Mouse (Mus musculus): ENCODE measurements around the gene Dtx3. TPM values are rescaled to one million over a fixed set of nuclear protein-coding genes. Genes with fewer than 3 reads are reported as not detected.

Gene Dtx3
- polyA plus RNA-seq, 1 experiment: 321 TPM

GRCm38 (mm10) chr10:127150471-127150872, 45.1 kb downstream of the Dtx3 start:
- no peak for TF ChIP-seq POLR2A (IDR thresholded peaks at IDR 0.05; ENCODE audit: borderline replicate concordance, insufficient read depth, low read length)
- no peak for TF ChIP-seq CTCF (IDR thresholded peaks at IDR 0.05; ENCODE audit: borderline replicate concordance, insufficient read depth, low read depth, low read length)
- no peaks in the 10 kb centered on the region for H3K27me3 ChIP-seq (ENCODE audit: control insufficient read depth, insufficient read depth, low read length)
- DNase-seq: no peak
- WGBS: 85% methylated on average over 4 of the region's 4 CpGs
- no peaks in the 10 kb centered on the region for H3K4me1 ChIP-seq (ENCODE audit: control insufficient read depth, insufficient read depth, low read length)
- no peak overlapping the region for H3K27ac ChIP-seq (ENCODE audit: insufficient read depth, low read length)
- no peak overlapping the region for H3K4me3 ChIP-seq (replicated peaks; ENCODE audit: insufficient read depth, low read depth, low read length)

DNA sequence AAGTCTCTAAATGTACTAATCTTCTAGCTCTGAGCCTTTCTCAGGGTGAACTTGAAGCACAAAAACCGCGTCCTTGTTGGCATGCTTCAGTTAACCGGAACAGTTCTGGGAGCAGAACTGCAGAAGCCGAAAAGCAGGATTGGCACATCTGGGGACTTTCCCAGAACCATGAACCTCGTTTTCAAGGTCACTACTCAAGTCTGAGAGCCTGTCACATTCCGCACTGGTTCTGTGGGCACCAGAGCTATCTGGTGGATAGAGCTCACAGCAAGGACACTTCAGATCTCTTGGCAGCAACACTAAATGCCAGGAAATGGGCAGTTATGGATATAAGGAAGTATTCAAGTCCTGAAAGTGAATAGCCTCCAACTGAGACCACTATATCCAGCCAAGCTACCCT, 48.4 kb downstream of the Dtx3 start:
- Histone ChIP-seq H3K4me1 (ENCODE audit: control insufficient read depth, insufficient read depth, low read length) (no peaks in the 10 kb centered on the region), H3K4me3 (replicated peaks; ENCODE audit: insufficient read depth, low read depth, low read length) (no peak overlapping the region), H3K27ac (ENCODE audit: insufficient read depth, low read length) (no peak overlapping the region), H3K27me3 (ENCODE audit: control insufficient read depth, insufficient read depth, low read length) (no peaks in the 10 kb centered on the region)
- DNase-seq: no peak
- no peak for TF ChIP-seq POLR2A (IDR thresholded peaks at IDR 0.05; ENCODE audit: borderline replicate concordance, insufficient read depth, low read length)
- no peak for TF ChIP-seq CTCF (IDR thresholded peaks at IDR 0.05; ENCODE audit: borderline replicate concordance, insufficient read depth, low read depth, low read length)
- WGBS: 55% methylated on average over 6 of the region's 6 CpGs

- no peaks in the 10 kb centered on the region for H3K27me3 ChIP-seq (ENCODE audit: control insufficient read depth, insufficient read depth, low read length)
- no peak for TF ChIP-seq CTCF (IDR thresholded peaks at IDR 0.05; ENCODE audit: borderline replicate concordance, insufficient read depth, low read depth, low read length)
- TF ChIP-seq POLR2A (IDR thresholded peaks at IDR 0.05; ENCODE audit: borderline replicate concordance, insufficient read depth, low read length): no peak
These were observed 50.2 kb downstream of the Dtx3 start for GRCm38 (mm10) chr10:127145303-127145702.

GRCm38 (mm10) chr10:127144536-127144935, 51.0 kb downstream of the Dtx3 start:
- Histone ChIP-seq H3K4me1 (ENCODE audit: control insufficient read depth, insufficient read depth, low read length) (no peaks in the 10 kb centered on the region), H3K27ac (ENCODE audit: insufficient read depth, low read length) (no peak overlapping the region), H3K27me3 (ENCODE audit: control insufficient read depth, insufficient read depth, low read length) (no peaks in the 10 kb centered on the region), H3K4me3 (replicated peaks; ENCODE audit: insufficient read depth, low read depth, low read length) (no peak overlapping the region)
- WGBS: 96% methylated on average over 7 of the region's 7 CpGs
- no peak for DNase-seq
- TF ChIP-seq CTCF (IDR thresholded peaks at IDR 0.05; ENCODE audit: borderline replicate concordance, insufficient read depth, low read depth, low read length): no peak
- TF ChIP-seq POLR2A (IDR thresholded peaks at IDR 0.05; ENCODE audit: borderline replicate concordance, insufficient read depth, low read length): no peak

More at GRCm38 (mm10) chr10:127145303-127145702, 50.2 kb downstream of the Dtx3 start:
- Histone ChIP-seq H3K4me3 (replicated peaks; ENCODE audit: insufficient read depth, low read depth, low read length) (no peak overlapping the region), H3K4me1 (ENCODE audit: control insufficient read depth, insufficient read depth, low read length) (no peaks in the 10 kb centered on the region), H3K27ac (ENCODE audit: insufficient read depth, low read length) (no peak overlapping the region)
- DNase-seq: no peak
- WGBS: 80% methylated on average over 5 of the region's 5 CpGs

- peak; percentile 45 to 52 for DNase-seq
- TF ChIP-seq CTCF (IDR thresholded peaks at IDR 0.05; ENCODE audit: borderline replicate concordance, insufficient read depth, low read depth, low read length) (no peak), POLR2A (IDR thresholded peaks at IDR 0.05; ENCODE audit: borderline replicate concordance, insufficient read depth, low read length) (no peak)
- H3K27ac ChIP-seq (ENCODE audit: insufficient read depth, low read length): no peak overlapping the region
- H3K4me3 ChIP-seq (replicated peaks; ENCODE audit: insufficient read depth, low read depth, low read length): no peak overlapping the region
- 54% methylated on average over 8 of the region's 8 CpGs for WGBS
- no peaks in the 10 kb centered on the region for H3K27me3 ChIP-seq (ENCODE audit: control insufficient read depth, insufficient read depth, low read length)
- H3K4me1 ChIP-seq (ENCODE audit: control insufficient read depth, insufficient read depth, low read length): no peaks in the 10 kb centered on the region
These were observed 52.3 kb downstream of the Dtx3 start for GRCm38 (mm10) chr10:127143228-127143627.

DNA sequence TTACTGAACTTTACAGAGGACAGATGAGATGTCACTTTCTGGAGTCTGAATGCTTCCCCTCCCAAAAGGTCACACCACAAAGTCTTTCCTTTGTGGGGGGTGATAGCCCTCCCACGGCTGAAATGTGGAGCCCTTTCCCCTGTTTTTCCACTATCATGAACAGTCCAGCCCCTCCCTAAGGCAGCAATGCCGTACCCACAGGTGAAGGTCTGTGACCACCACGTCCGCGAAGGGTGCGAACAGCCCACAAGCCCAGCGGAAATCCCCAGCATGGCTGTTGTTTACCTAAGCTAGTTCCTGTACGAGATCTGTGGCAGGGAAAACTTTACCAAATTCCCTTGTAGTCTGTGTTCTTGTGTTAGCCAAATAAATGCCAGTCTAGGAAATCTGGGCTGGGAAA, 54.0 kb downstream of the Dtx3 start:
- no peak for DNase-seq
- WGBS: 82% methylated on average over 8 of the region's 8 CpGs
- H3K4me1 ChIP-seq (ENCODE audit: control insufficient read depth, insufficient read depth, low read length): no peaks in the 10 kb centered on the region
- no peak overlapping the region for H3K4me3 ChIP-seq (replicated peaks; ENCODE audit: insufficient read depth, low read depth, low read length)
- H3K27ac ChIP-seq (ENCODE audit: insufficient read depth, low read length): no peak overlapping the region
- TF ChIP-seq CTCF (IDR thresholded peaks at IDR 0.05; ENCODE audit: borderline replicate concordance, insufficient read depth, low read depth, low read length) (no peak), POLR2A (IDR thresholded peaks at IDR 0.05; ENCODE audit: borderline replicate concordance, insufficient read depth, low read length) (no peak)
- H3K27me3 ChIP-seq (ENCODE audit: control insufficient read depth, insufficient read depth, low read length): no peaks in the 10 kb centered on the region

GRCm38 (mm10) chr10:127140971-127141370, 54.6 kb downstream of the Dtx3 start:
- Histone ChIP-seq H3K4me1 (ENCODE audit: control insufficient read depth, insufficient read depth, low read length) (no peaks in the 10 kb centered on the region), H3K27ac (ENCODE audit: insufficient read depth, low read length) (no peak overlapping the region), H3K27me3 (ENCODE audit: control insufficient read depth, insufficient read depth, low read length) (no peaks in the 10 kb centered on the region), H3K4me3 (replicated peaks; ENCODE audit: insufficient read depth, low read depth, low read length) (no peak overlapping the region)
- TF ChIP-seq CTCF (IDR thresholded peaks at IDR 0.05; ENCODE audit: borderline replicate concordance, insufficient read depth, low read depth, low read length): no peak
- TF ChIP-seq POLR2A (IDR thresholded peaks at IDR 0.05; ENCODE audit: borderline replicate concordance, insufficient read depth, low read length): no peak
- 77% methylated on average over 11 of the region's 11 CpGs for WGBS
- DNase-seq: no peak

Other genes starting within 250 kb of the Dtx3 start
- 96.2 and 101 TPM in 2 replicates for gene Ctdsp2, start 217.0 kb downstream of the Dtx3 start, polyA plus RNA-seq (2012; rRNA removed)
- 0.33 and 0.54 TPM in 2 replicates for gene Avil, start 195.0 kb downstream of the Dtx3 start, polyA plus RNA-seq (2012; rRNA removed)
- 45.2 and 45.4 TPM in 2 replicates for gene Tsfm, start 164.9 kb downstream of the Dtx3 start, polyA plus RNA-seq (2012; rRNA removed)
- 10.7 and 11.8 TPM in 2 replicates for gene Mettl1, start 154.3 kb downstream of the Dtx3 start, polyA plus RNA-seq (2012; rRNA removed)
- 0.13 TPM in 2 replicates for gene Eef1akmt3, start 154.2 kb downstream of the Dtx3 start, polyA plus RNA-seq (2012; rRNA removed)
- 0.19 and 0.29 TPM in 2 replicates for gene Cyp27b1, start 147.5 kb downstream of the Dtx3 start, polyA plus RNA-seq (2012; rRNA removed)
- gene March9, start 135.5 kb downstream of the Dtx3 start, polyA plus RNA-seq (2012; rRNA removed): 11.8 TPM in 2 replicates
- gene Cdk4, start 132.2 kb downstream of the Dtx3 start, polyA plus RNA-seq (2012; rRNA removed): 141 and 143 TPM in 2 replicates
- 81.6 and 84.6 TPM in 2 replicates for gene Tspan31, start 125.5 kb downstream of the Dtx3 start, polyA plus RNA-seq (2012; rRNA removed)
- gene Agap2, start 120.4 kb downstream of the Dtx3 start, polyA plus RNA-seq (2012; rRNA removed): 99.5 and 109 TPM in 2 replicates
- 98.9 and 100 TPM in 2 replicates for gene Os9, start 74.6 kb downstream of the Dtx3 start, polyA plus RNA-seq (2012; rRNA removed)
- 81.9 and 83.6 TPM in 2 replicates for gene B4galnt1, start 30.5 kb downstream of the Dtx3 start, polyA plus RNA-seq (2012; rRNA removed)
- gene Slc26a10, start 15.1 kb downstream of the Dtx3 start, polyA plus RNA-seq (2012; rRNA removed): 3.1 and 3.3 TPM in 2 replicates
- gene Arhgef25, start 5.6 kb downstream of the Dtx3 start, polyA plus RNA-seq (2012; rRNA removed): 105 and 117 TPM in 2 replicates
- 58.8 and 64.1 TPM in 2 replicates for gene Pip4k2c, start 15.9 kb upstream of the Dtx3 start, polyA plus RNA-seq (2012; rRNA removed)
- gene Kif5a, start 67.6 kb upstream of the Dtx3 start, polyA plus RNA-seq (2012; rRNA removed): 377 and 378 TPM in 2 replicates
- 322 and 328 TPM in 2 replicates for gene Dctn2, start 70.6 kb upstream of the Dtx3 start, polyA plus RNA-seq (2012; rRNA removed)
- 47.8 and 51.8 TPM in 2 replicates for gene Mbd6, start 93.3 kb upstream of the Dtx3 start, polyA plus RNA-seq (2012; rRNA removed)
- gene Mars, start 116.1 kb upstream of the Dtx3 start, polyA plus RNA-seq (2012; rRNA removed): 81.6 and 87.4 TPM in 2 replicates
- gene Arhgap9, start 126.2 kb upstream of the Dtx3 start, polyA plus RNA-seq (2012; rRNA removed): 0.87 and 0.97 TPM in 2 replicates
- 10.6 and 12.5 TPM in 2 replicates for gene Gli1, start 146.2 kb upstream of the Dtx3 start, polyA plus RNA-seq (2012; rRNA removed)
- gene Inhbe, start 158.7 kb upstream of the Dtx3 start, polyA plus RNA-seq (2012; rRNA removed): 0.03 TPM in 1 of 2 replicates, not detected in the other
- not detected in 2 replicates for gene Inhbc, start 174.7 kb upstream of the Dtx3 start, polyA plus RNA-seq (2012; rRNA removed)
- 137 and 145 TPM in 2 replicates for gene R3hdm2, start 184.6 kb upstream of the Dtx3 start, polyA plus RNA-seq (2012; rRNA removed)